In the genomic region with DNA sequence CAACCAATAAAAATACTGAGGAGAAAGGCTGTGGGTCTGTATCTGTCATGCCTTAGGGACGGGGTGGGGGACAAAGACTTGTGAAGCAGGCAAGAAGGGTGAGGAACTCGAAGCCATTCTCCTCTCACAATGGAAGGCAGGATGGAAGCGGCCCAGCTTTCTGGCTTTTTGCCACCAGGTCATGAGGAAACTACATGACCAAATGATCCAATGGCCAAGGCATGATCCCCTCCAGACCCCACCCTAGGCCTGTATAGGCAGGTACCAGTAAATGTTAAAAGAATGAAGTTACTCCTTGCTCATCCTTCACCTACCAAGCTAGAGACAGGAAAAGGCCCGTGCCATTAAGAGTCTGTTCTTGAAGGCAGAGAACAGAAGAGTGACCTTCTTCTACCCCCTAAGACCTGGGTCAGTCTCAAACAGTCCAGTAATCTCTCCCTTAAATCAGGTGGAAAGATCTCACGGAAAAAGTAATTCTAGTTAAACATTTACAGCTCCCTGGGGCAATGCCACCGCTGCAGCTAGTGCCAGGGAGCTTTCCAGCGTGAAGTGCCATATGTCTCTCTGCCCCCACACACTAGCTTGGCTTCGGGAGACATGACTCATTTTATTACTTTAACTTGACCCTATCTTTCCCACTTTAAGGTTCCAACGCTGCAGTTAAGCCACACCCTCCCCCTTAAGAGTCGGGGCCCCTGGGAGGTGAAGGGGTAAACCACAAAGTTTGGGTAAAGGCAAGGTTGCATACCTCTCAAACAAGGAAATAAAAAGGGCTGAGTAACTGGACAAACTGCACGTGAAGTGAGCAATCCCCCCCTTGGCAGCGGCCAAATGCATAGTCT, we compare ENCODE assay signal across 8 mouse cellular contexts. TPM values are rescaled to one million over a fixed set of nuclear protein-coding genes. Genes with fewer than 3 reads are reported as not detected.
A peak's percentile ranks its signal among the peaks of the same experiment; 100 is the strongest.
DNase-seq lines count a peak whose midpoint lies in the region; ATAC-seq lines count a peak whose summit lies in the region.

No protein-coding gene starts in this region.

- WGBS in forebrain, embryonic 11.5 days: 79% methylated on average over 12 of the region's 12 CpGs
- WGBS in kidney, embryonic 15.5 days: 36% methylated on average over 12 of the region's 12 CpGs

- intact Hi-C loops in gastrocnemius, postnatal 14 days (cut with DNase I; ENCODE audit: low total_unique reads): no loop called here

- H3K4me1 ChIP-seq in forebrain, embryonic 11.5 days (replicated peaks; ENCODE audit: control insufficient read depth, insufficient read depth, low read length): peaks cover 9% of the 10 kb centered on the region
- H3K4me1 ChIP-seq in kidney, embryonic 15.5 days: peaks cover 51% of the 10 kb centered on the region

- H3K4me3 ChIP-seq in forebrain, embryonic 11.5 days (ENCODE audit: low read depth, low read length): peak overlapping the region; percentile 86
- peak overlapping the region; percentile 72 for H3K4me3 ChIP-seq in kidney, embryonic 15.5 days (replicated peaks)

- peaks cover 5% of the 10 kb centered on the region; the same call in 1 of the 2 replicates for H3K27me3 ChIP-seq in forebrain, embryonic 11.5 days (ENCODE audit: control insufficient read depth, insufficient read depth, low read length)
- no peaks in the 10 kb centered on the region for H3K27me3 ChIP-seq in kidney, embryonic 15.5 days

- no peak for ATAC-seq in forebrain, embryonic 11.5 days (replicated peaks; ENCODE audit: low FRiP score)
- peak; percentile 30 for ATAC-seq in kidney, embryonic 15.5 days (replicated peaks; ENCODE audit: low FRiP score)

- H3K9me3 ChIP-seq in forebrain, embryonic 11.5 days (ENCODE audit: control insufficient read depth, low read length): no peaks in the 10 kb centered on the region
- H3K9me3 ChIP-seq in kidney, embryonic 15.5 days (replicated peaks): no peaks in the 10 kb centered on the region

- peak; percentile 22 for DNase-seq in adrenal gland, postnatal 14 days
- DNase-seq in adrenal gland, postnatal 4 days (ENCODE audit: low spot score in 2 of 2): no peak
- DNase-seq in 3134 (ENCODE audit: extremely low read depth, insufficient read length, low spot score): peak; percentile 66
- no peak for DNase-seq in forebrain, embryonic 11.5 days (ENCODE audit: low spot score)
- DNase-seq in lung, postnatal 10 days: peak; percentile 47
- no peak for DNase-seq in thymus, adult 18-20 months
- no peak for DNase-seq in gastrocnemius, postnatal 14 days

- H3K4me2 ChIP-seq in forebrain, embryonic 11.5 days (ENCODE audit: low read depth, low read length, severe bottlenecking): peak overlapping the region; percentile 90
- H3K4me2 ChIP-seq in kidney, embryonic 15.5 days: peak overlapping the region; percentile 73

- no peaks in the 10 kb centered on the region; the same call in 1 of the 2 replicates for H3K36me3 ChIP-seq in forebrain, embryonic 11.5 days (ENCODE audit: control insufficient read depth, insufficient read depth, low read length)
- H3K36me3 ChIP-seq in kidney, embryonic 15.5 days: peaks cover 25% of the 10 kb centered on the region

- no peak overlapping the region for H3K27ac ChIP-seq in forebrain, embryonic 11.5 days (ENCODE audit: low read depth, low read length)
- peak overlapping the region; percentile 89 for H3K27ac ChIP-seq in kidney, embryonic 15.5 days

- peak overlapping the region; percentile 74; the same call in 1 of the 2 replicates for H3K9ac ChIP-seq in forebrain, embryonic 11.5 days (ENCODE audit: low read length)
- peak overlapping the region; percentile 74; the same call in 1 of the 2 replicates for H3K9ac ChIP-seq in kidney, embryonic 15.5 days

RNA-seq across cellular contexts. Expression of gene Cntd1, which starts 1.2 kb away (rescaled TPM):
- total RNA-seq in adrenal gland, postnatal 14 days (2021): 0.44 and 0.86 TPM in 2 replicates
- 1 to 10 TPM; 1.1 to 1.3 TPM for total RNA-seq in adrenal gland, postnatal 4 days (2021)
- polyA plus RNA-seq in forebrain, embryonic 11.5 days (2014; fragmentation: Nextera tagmentation; extraction: Ambion mirVana): 1.3 and 2.0 TPM in 2 replicates
- 1.6 and 3.1 TPM in 2 replicates for polyA plus RNA-seq in kidney, embryonic 15.5 days (2015; fragmentation: Nextera tagmentation; extraction: Ambion mirVana)
- total RNA-seq in gastrocnemius, postnatal 14 days (2021): under 1 TPM; 0.13 to 0.21 TPM

RNA-seq across cellular contexts. Expression of gene Coa3, which starts 1.3 kb away (rescaled TPM):
- total RNA-seq in adrenal gland, postnatal 14 days (2021): 79.4 and 80.1 TPM in 2 replicates
- total RNA-seq in adrenal gland, postnatal 4 days (2021): 10 to 100 TPM; 62.9 to 67.1 TPM
- 179 and 181 TPM in 2 replicates for polyA plus RNA-seq in forebrain, embryonic 11.5 days (2014; fragmentation: Nextera tagmentation; extraction: Ambion mirVana)
- polyA plus RNA-seq in kidney, embryonic 15.5 days (2015; fragmentation: Nextera tagmentation; extraction: Ambion mirVana): 185 and 195 TPM in 2 replicates
- total RNA-seq in gastrocnemius, postnatal 14 days (2021): 10 to 100 TPM; 70.0 to 73.4 TPM

RNA-seq across cellular contexts. Expression of gene Wnk4, which starts 17.2 kb away (rescaled TPM):
- 3.4 and 3.6 TPM in 2 replicates for total RNA-seq in adrenal gland, postnatal 14 days (2021)
- total RNA-seq in adrenal gland, postnatal 4 days (2021): 10 to 100 TPM in 1 of 2 experiments, 1 to 10 TPM in 1; 3.8 to 20.0 TPM
- 5.3 and 7.6 TPM in 2 replicates for polyA plus RNA-seq in forebrain, embryonic 11.5 days (2014; fragmentation: Nextera tagmentation; extraction: Ambion mirVana)
- 25.5 and 27.2 TPM in 2 replicates for polyA plus RNA-seq in kidney, embryonic 15.5 days (2015; fragmentation: Nextera tagmentation; extraction: Ambion mirVana)
- total RNA-seq in gastrocnemius, postnatal 14 days (2021): 1 to 10 TPM in 1 of 2 experiments, under 1 TPM in 1; 0.89 to 1.0 TPM

RNA-seq across cellular contexts. Expression of gene Vps25, which starts 24.1 kb away (rescaled TPM):
- 116 and 120 TPM in 2 replicates for total RNA-seq in adrenal gland, postnatal 14 days (2021)
- 100 to 1,000 TPM; 106 to 111 TPM for total RNA-seq in adrenal gland, postnatal 4 days (2021)
- polyA plus RNA-seq in forebrain, embryonic 11.5 days (2014; fragmentation: Nextera tagmentation; extraction: Ambion mirVana): 119 TPM in 2 replicates
- polyA plus RNA-seq in kidney, embryonic 15.5 days (2015; fragmentation: Nextera tagmentation; extraction: Ambion mirVana): 135 and 147 TPM in 2 replicates
- 10 to 100 TPM; 38.1 to 39.0 TPM for total RNA-seq in gastrocnemius, postnatal 14 days (2021)

RNA-seq across cellular contexts. Expression of gene Becn1, which starts 24.5 kb away (rescaled TPM):
- total RNA-seq in adrenal gland, postnatal 14 days (2021): 135 and 147 TPM in 2 replicates
- total RNA-seq in adrenal gland, postnatal 4 days (2021): 100 to 1,000 TPM; 144 to 147 TPM
- polyA plus RNA-seq in forebrain, embryonic 11.5 days (2014; fragmentation: Nextera tagmentation; extraction: Ambion mirVana): 159 and 165 TPM in 2 replicates
- polyA plus RNA-seq in kidney, embryonic 15.5 days (2015; fragmentation: Nextera tagmentation; extraction: Ambion mirVana): 162 and 166 TPM in 2 replicates
- 10 to 100 TPM; 70.7 to 72.9 TPM for total RNA-seq in gastrocnemius, postnatal 14 days (2021)

Comparison
In these comparisons a context has a peak if more than half of its experiments do, and no peak if none do; other contexts are left out.
1. DNase-seq: peak in adrenal gland, postnatal 14 days (single experiment), 3134 (single experiment) and lung, postnatal 10 days (single experiment); none in adrenal gland, postnatal 4 days (0 of 2), forebrain, embryonic 11.5 days (single experiment), thymus, adult 18-20 months (0 of 2) and gastrocnemius, postnatal 14 days (single experiment).